Mouse (Mus musculus): ENCODE results near the gene Ubqln3. TPM values are rescaled to one million over a fixed set of nuclear protein-coding genes. Genes with fewer than 3 reads are reported as not detected.

The Ubqln3 gene
- not detected in 2 replicates for polyA plus RNA-seq (2015; fragmentation: Nextera tagmentation; extraction: Ambion mirVana)

DNA sequence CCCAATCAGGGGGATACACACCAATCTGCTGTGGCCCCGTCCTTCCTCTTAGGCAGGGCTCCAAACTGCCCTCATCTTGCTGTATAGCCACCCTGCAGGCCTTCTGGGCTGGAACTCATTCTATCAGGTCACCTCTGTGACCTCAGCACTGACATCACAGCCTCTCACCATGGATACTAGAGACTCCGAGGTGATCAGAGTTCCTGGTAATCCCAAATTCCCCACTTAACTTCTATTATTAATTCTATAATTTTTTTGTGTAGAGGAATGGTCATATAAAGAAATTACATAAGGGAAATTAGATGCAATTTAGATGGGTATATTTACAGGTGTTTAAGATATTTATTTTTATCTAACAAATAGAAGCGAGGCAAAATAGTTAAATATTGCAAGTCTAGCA lies at the start of gene Ubqln3:
TSS of gene Ubqln3 (minus strand) at position 101 of the 400 bp plus-strand sequence.
- H3K9me3 ChIP-seq = no peaks in the 10 kb centered on the region
- no peak for ATAC-seq
- H3K27me3 ChIP-seq = no peaks in the 10 kb centered on the region
- H3K36me3 ChIP-seq = no peaks in the 10 kb centered on the region
- no peak within 1 kb of the TSS for H3K4me2 ChIP-seq (replicated peaks)
- H3K9ac ChIP-seq (replicated peaks) = no peak within 1 kb of the TSS
- H3K27ac ChIP-seq = no peak within 1 kb of the TSS
- WGBS = 71% methylated on average over 3 of the region's 3 CpGs
- no peaks in the 10 kb centered on the region for H3K4me1 ChIP-seq (replicated peaks)
- H3K4me3 ChIP-seq (replicated peaks) = no peak within 1 kb of the TSS

DNA sequence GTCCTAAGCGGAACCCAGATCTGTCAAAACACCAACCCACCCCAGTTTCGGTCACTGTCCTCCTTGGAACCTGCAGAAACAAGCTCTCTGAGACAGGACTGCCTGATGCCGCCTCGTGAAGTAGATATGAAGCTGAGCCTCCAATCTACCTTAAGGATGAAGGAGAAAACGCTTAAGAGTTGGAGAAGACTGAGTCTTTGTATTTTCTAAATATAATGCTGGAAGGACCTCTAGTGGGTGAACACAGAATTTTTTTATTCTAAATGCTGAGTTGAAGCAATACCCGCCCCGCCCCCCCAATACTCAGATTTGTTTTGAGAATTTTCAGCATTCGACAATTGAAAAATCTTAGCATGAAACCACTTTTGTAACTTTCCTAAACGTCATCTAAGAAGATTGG lies 48.2 kb upstream of the Ubqln3 start:
- ATAC-seq = no peak
- Histone ChIP-seq H3K4me1 (replicated peaks) (no peaks in the 10 kb centered on the region), H3K36me3 (no peaks in the 10 kb centered on the region), H3K27me3 (no peaks in the 10 kb centered on the region), H3K9me3 (no peaks in the 10 kb centered on the region), H3K9ac (replicated peaks) (no peak overlapping the region), H3K27ac (no peak overlapping the region), H3K4me3 (replicated peaks) (no peak overlapping the region), H3K4me2 (replicated peaks) (no peak overlapping the region)
- WGBS = 61% methylated on average over 9 of the region's 9 CpGs

DNA sequence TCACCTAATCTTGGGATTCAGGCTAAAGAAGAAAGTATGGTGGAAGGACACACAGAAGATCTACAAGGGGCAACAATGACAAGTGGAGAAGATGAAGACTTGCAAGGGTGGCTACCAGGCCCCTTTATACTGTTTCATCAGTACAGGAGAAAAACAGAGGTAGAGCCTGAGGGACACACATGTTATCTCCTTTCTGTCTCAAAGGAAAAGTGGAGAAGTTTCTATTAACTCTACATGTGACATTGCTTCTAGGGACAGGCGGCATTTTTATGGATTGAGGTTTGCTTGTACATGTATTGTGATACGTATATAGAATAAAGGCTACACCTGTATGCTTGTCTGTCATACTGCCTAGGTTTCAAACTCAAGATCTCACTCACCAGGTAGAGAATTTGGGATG lies 40.2 kb upstream of the Ubqln3 start, which contains the start of gene Olfr648:
TSS of gene Olfr648 (minus strand) at position 101 of the 400 bp plus-strand sequence.
- Histone ChIP-seq H3K4me1 (replicated peaks) (no peaks in the 10 kb centered on the region), H3K27ac (no peak within 1 kb of the TSS), H3K9me3 (no peaks in the 10 kb centered on the region), H3K27me3 (no peaks in the 10 kb centered on the region), H3K4me3 (replicated peaks) (no peak within 1 kb of the TSS), H3K9ac (replicated peaks) (no peak within 1 kb of the TSS), H3K36me3 (no peaks in the 10 kb centered on the region), H3K4me2 (replicated peaks) (no peak within 1 kb of the TSS)
- 96% methylated on average over 2 of the region's 2 CpGs for WGBS
- no peak for ATAC-seq

DNA sequence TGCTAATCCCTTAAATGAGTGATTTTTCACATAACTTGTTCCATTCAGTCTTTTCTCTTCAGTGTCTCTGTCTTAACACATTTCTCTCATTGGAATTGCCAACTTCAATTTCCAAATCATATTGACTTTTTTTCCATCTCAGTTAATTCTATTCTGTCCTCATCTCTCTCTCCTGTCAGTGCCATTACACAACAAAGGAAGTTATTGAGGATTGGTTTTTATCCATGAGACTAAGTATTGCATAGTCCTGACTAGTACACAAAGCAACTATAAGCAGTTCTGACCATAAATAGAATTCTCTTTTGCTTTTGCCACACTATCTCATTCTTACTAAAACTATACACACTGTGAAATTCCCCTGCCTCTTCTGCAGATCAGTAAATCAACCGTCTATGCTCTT lies 36.0 kb upstream of the Ubqln3 start:
- no peak overlapping the region for H3K27ac ChIP-seq
- no peak overlapping the region for H3K4me3 ChIP-seq (replicated peaks)
- H3K9ac ChIP-seq (replicated peaks) = no peak overlapping the region
- no peaks in the 10 kb centered on the region for H3K27me3 ChIP-seq
- WGBS = 65% methylated on average over 1 of the region's 1 CpGs
- no peaks in the 10 kb centered on the region for H3K36me3 ChIP-seq
- ATAC-seq = no peak
- H3K9me3 ChIP-seq = no peaks in the 10 kb centered on the region
- H3K4me1 ChIP-seq (replicated peaks) = no peaks in the 10 kb centered on the region
- no peak overlapping the region for H3K4me2 ChIP-seq (replicated peaks)

DNA sequence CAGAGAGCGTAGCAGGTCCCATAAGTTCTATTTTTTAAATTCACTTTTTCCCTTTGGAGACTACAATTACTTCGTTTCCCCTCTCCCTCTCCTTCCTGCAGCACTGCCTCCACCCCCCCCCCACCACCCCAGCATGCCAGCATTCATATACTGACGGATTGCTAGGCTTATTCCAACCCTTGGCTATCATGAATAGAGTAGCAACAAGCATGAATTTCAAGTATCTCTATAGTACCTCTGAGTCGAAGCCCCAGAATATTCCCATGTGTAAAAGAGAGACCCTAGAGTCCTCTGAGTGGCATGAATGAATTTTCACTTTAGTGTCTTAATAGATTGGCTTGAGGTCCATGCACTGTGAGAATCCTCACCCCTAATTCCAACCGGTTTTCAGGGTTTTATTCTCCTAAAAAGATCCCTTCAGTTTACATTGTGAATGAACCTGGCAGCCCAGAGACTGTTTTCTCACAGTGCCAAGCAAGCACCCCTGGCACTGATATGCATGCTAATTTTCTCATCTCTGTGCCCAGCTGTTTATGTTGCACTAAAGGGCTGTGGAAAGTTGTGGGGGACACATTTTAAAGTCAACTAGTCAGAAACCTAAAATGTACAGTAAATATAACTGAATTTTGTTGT lies 35.5 kb upstream of the Ubqln3 start:
- Histone ChIP-seq H3K4me3 (replicated peaks) (no peak overlapping the region), H3K9ac (replicated peaks) (no peak overlapping the region), H3K36me3 (no peaks in the 10 kb centered on the region), H3K27me3 (no peaks in the 10 kb centered on the region), H3K4me2 (replicated peaks) (no peak overlapping the region), H3K4me1 (replicated peaks) (no peaks in the 10 kb centered on the region), H3K9me3 (no peaks in the 10 kb centered on the region), H3K27ac (no peak overlapping the region)
- WGBS = 65% methylated on average over 5 of the region's 5 CpGs
- no peak for ATAC-seq

DNA sequence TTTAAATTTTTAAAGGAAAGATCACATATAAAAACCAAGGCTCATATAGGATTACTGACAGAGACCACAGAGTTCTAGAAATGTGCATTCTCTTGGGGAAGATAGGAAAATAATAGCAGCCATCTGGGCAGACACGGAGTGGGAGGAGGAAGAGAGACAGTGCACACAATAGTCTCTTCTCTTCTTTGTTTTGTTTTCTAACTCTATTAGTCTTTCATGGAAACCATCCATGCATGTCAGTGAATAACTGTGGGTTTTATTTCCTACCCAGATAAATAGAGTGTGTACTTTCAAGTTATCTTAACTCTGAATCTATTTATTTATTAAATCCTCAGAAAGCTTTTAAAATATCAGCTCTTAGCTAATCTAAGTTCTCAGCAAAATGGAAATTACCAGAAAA lies 32.0 kb upstream of the Ubqln3 start:
- Histone ChIP-seq H3K9ac (replicated peaks) (no peak overlapping the region), H3K4me2 (replicated peaks) (no peak overlapping the region), H3K4me1 (replicated peaks) (no peaks in the 10 kb centered on the region), H3K27me3 (no peaks in the 10 kb centered on the region), H3K36me3 (no peaks in the 10 kb centered on the region), H3K27ac (no peak overlapping the region), H3K9me3 (no peaks in the 10 kb centered on the region), H3K4me3 (replicated peaks) (no peak overlapping the region)
- WGBS = 12% methylated on average over 1 of the region's 1 CpGs
- ATAC-seq = no peak

DNA sequence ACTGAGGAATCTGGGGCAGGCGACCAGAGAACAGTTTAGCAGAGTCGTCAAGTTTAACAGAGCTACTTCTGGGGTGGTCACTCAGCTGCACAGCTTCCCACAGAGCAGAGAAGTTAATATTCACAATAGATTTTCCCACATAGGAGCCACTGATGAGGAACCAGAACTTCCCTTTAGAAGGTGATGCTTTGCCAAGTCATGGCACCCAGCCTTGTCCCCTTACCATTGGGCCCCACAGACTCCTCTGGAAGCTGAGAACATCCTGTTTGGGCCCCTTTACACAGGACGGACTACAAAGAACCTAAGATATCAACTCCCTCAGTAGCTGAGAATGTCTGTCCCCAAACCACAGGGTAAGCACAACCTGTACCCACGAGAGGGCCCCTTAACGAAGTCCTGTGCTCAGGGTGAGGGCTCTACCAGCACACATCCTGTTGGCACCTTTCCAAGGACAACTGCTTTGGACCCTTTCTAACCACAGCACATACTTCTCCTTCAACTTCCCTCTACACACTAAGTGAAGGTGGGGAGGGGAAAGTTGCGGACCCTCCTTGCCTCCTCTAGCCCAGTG lies 26.6 kb upstream of the Ubqln3 start:
- WGBS = 86% methylated on average over 6 of the region's 6 CpGs
- H3K4me1 ChIP-seq (replicated peaks) = no peaks in the 10 kb centered on the region
- no peaks in the 10 kb centered on the region for H3K27me3 ChIP-seq
- no peaks in the 10 kb centered on the region for H3K9me3 ChIP-seq
- no peaks in the 10 kb centered on the region for H3K36me3 ChIP-seq
- H3K4me2 ChIP-seq (replicated peaks) = no peak overlapping the region
- H3K4me3 ChIP-seq (replicated peaks) = no peak overlapping the region
- no peak overlapping the region for H3K9ac ChIP-seq (replicated peaks)
- no peak for ATAC-seq
- no peak overlapping the region for H3K27ac ChIP-seq

DNA sequence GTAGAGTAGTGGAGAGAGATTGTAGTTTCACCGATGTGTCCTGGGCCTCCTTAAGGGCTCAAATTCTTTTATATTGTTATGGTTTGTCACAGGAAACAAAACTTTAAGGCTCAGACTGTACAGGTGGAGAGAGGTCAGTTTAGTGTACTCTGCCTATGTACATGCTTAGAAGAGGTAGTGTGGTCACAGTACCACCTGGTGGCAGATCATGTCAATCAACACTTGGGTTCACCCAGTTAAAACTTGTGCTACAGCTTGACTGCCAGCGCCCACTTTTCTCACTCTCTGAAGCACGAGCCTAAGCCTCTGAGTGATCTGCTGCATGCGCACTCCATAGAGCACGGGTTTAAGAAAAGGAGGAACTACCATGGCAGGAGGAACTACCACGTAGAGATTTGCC lies 24.0 kb upstream of the Ubqln3 start:
- WGBS = 89% methylated on average over 6 of the region's 6 CpGs
- no peak overlapping the region for H3K4me3 ChIP-seq (replicated peaks)
- no peak for ATAC-seq
- H3K27ac ChIP-seq = no peak overlapping the region
- no peak overlapping the region for H3K4me2 ChIP-seq (replicated peaks)
- H3K27me3 ChIP-seq = no peaks in the 10 kb centered on the region
- no peaks in the 10 kb centered on the region for H3K36me3 ChIP-seq
- H3K4me1 ChIP-seq (replicated peaks) = no peaks in the 10 kb centered on the region
- no peak overlapping the region for H3K9ac ChIP-seq (replicated peaks)
- no peaks in the 10 kb centered on the region for H3K9me3 ChIP-seq

DNA sequence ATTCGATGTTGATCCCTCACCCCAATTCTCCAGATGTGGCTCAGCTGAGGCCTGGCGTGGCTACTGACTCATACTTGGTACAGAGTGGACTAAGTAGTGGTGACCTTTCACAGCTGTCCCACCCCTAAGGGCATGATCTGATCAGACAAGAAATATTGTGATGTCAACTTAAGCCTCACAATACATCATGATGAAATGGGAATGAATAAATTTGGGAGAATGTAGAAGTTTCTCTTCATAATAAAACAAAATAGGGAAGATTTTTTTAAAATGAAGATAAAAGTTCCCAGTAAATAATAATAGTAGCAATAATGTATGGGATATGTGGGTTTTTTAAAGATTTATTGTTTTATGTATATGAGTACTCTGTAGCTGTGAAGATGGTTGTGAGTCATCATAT lies 7.4 kb upstream of the Ubqln3 start, which contains the start of gene Ubqlnl:
TSS of gene Ubqlnl (minus strand) at position 101 of the 400 bp plus-strand sequence.
- Histone ChIP-seq H3K27me3 (no peaks in the 10 kb centered on the region), H3K9ac (replicated peaks) (no peak within 1 kb of the TSS), H3K4me1 (replicated peaks) (no peaks in the 10 kb centered on the region), H3K4me3 (replicated peaks) (no peak within 1 kb of the TSS), H3K27ac (no peak within 1 kb of the TSS), H3K9me3 (no peaks in the 10 kb centered on the region), H3K36me3 (no peaks in the 10 kb centered on the region), H3K4me2 (replicated peaks) (no peak within 1 kb of the TSS)
- 79% methylated on average over 2 of the region's 2 CpGs for whole genome bisulfite sequencing
- no peak for ATAC-seq

DNA sequence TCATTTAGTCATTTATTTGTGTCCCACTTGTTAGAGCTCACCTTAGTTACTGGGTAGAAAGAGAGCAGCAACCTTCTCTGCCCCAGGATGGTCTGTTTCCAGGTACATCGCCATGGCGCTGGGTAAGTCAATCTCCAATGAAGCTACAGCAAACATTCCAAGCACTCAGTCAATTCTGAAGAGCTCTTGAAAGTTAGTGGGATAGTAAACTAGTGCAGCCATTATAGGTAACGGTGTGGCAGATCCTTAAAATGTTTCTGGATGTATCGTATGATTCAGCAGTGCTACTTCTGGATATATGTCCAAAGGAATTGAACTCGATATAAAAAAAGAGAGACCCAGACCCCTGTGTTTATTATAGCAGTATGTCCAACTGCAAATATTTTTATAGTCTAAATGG lies 5.8 kb downstream of the Ubqln3 start, which contains the start of gene Olfr643:
TSS of gene Olfr643 (minus strand) at position 101 of the 400 bp plus-strand sequence.
- Histone ChIP-seq H3K27ac (no peak within 1 kb of the TSS), H3K9ac (replicated peaks) (no peak within 1 kb of the TSS), H3K4me1 (replicated peaks) (no peaks in the 10 kb centered on the region), H3K4me3 (replicated peaks) (no peak within 1 kb of the TSS), H3K36me3 (no peaks in the 10 kb centered on the region), H3K27me3 (no peaks in the 10 kb centered on the region), H3K9me3 (no peaks in the 10 kb centered on the region), H3K4me2 (replicated peaks) (no peak within 1 kb of the TSS)
- no peak for ATAC-seq
- 92% methylated on average over 5 of the region's 5 CpGs for WGBS

DNA sequence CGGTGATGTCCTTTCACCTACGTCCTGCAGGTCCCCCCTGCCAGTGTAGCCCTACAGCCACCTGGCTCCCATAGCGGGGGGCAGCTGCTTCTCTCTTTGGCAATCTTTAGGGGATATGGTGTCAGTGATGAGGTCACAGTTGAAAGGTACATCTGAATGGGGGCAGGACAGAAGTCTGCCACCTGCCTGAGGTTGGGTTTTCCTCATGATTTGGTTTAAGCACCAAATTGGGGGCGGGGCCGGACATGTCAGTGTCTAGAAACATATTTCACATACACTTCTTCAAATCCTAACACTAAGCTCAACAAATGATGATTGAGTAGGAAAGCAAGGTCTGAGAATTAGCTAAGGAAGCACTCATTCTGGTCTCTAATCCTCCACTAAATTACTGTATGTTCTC lies 13.4 kb downstream of the Ubqln3 start, which contains the start of gene Ubqln5:
TSS of gene Ubqln5 (minus strand) at position 101 of the 400 bp plus-strand sequence.
- Histone ChIP-seq H3K4me2 (replicated peaks) (no peak within 1 kb of the TSS), H3K36me3 (no peaks in the 10 kb centered on the region), H3K4me1 (replicated peaks) (no peaks in the 10 kb centered on the region), H3K27ac (no peak within 1 kb of the TSS), H3K4me3 (replicated peaks) (no peak within 1 kb of the TSS), H3K9me3 (no peaks in the 10 kb centered on the region), H3K9ac (replicated peaks) (no peak within 1 kb of the TSS), H3K27me3 (no peaks in the 10 kb centered on the region)
- ATAC-seq = no peak
- 96% methylated on average over 5 of the region's 5 CpGs for WGBS

DNA sequence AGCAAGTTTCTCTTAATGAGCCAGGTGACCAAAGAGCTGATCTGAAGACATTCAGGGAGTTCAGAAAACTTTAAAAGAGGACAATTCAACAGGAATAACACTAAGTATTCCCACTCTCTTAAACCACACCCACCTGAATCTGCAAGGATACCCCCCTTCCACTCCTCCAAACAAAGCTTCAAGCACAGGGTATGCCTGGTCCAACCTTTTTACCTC lies 38.4 kb downstream of the Ubqln3 start, which contains the start of gene Olfr646:
TSS of gene Olfr646 (plus strand) at position 117 of the 216 bp plus-strand sequence.
- Histone ChIP-seq H3K9ac (replicated peaks) (no peak within 1 kb of the TSS), H3K36me3 (no peaks in the 10 kb centered on the region), H3K4me2 (replicated peaks) (no peak within 1 kb of the TSS), H3K27ac (no peak within 1 kb of the TSS), H3K9me3 (no peaks in the 10 kb centered on the region), H3K4me3 (replicated peaks) (no peak within 1 kb of the TSS), H3K4me1 (replicated peaks) (no peaks in the 10 kb centered on the region), H3K27me3 (no peaks in the 10 kb centered on the region)
- no peak for ATAC-seq

Data from midbrain, embryonic 13.5 days (tissue).